Mouse (Mus musculus) adipocyte (in vitro differentiated cells): ENCODE results near the gene 1700023F06Rik.

ENCODE experiments used
- DNase-seq: peaks from one replicate; pipeline ENCODE4 v3.0.0-alpha.2; 2016; ENCODE audit warnings: low spot score

The 1700023F06Rik gene

DNA sequence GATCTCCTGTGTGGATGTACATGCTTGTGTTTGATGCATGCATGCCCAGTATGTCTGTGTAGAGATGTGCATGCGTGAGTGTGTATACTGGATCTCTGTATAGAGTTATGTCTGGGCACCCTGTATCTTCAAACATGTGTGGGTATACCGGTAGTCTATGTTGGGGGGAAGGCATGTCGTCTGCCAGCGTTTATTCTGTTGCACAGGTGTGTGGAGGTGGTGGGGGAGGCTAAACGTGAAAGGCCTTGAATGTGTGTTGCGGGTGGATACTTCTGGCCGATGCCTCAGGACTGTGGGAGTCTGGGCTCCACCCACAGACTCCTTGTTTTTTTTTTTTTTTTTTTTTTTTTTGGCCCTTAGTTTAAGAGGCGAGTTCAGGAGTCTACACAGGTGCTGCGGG, 27.0 kb downstream of the 1700023F06Rik start:
- DNase-seq, result no peak

DNA sequence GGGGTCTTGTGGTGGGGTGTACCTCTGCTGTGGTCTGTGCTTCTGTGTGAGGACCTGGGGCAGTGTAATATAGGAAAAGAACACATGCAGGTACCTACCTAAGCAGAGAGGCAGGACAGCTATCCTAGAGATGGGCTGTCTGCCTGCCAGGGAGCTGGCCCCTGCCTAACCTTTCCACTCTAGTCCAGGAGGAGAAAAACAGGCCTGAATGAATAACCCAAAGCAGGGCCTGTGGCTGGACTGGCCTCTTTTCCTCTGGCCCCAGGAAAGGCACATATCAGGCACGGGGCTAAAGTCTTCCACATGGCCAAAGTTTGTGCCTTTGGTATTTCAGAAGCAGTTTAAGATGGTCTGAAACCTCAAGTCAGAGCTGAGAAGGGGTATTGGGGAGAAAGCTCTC, 27.9 kb downstream of the 1700023F06Rik start:
- DNase-seq, result no peak

GRCm38 (mm10) chr11:103178748-103179147, 29.6 kb downstream of the 1700023F06Rik start:
- no peak for DNase-seq

GRCm38 (mm10) chr11:103177815-103178485, 30.4 kb downstream of the 1700023F06Rik start:
- DNase-seq, result no peak

DNA sequence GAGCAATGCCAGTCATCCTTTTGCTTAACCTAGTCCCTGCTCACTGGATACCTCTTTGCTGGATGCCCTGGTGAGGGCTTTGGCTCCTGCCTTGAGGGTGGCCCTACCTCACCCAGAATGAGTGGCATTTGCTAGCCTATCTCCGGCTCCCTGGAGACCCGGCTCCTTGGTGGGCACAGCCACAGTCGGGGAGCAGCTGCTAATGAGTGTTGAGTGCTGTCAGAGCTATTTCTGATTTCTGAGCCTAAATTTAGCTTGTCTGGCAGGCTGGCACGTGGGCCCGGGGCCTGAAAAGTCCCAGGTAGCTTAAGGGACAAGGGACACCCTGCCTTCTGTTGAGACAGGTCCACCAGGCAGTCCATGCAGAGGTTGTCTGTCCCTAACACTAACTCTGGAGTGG, 31.1 kb downstream of the 1700023F06Rik start:
- no peak for DNase-seq

GRCm38 (mm10) chr11:103176510-103176909, 31.8 kb downstream of the 1700023F06Rik start:
- no peak for DNase-seq

DNA sequence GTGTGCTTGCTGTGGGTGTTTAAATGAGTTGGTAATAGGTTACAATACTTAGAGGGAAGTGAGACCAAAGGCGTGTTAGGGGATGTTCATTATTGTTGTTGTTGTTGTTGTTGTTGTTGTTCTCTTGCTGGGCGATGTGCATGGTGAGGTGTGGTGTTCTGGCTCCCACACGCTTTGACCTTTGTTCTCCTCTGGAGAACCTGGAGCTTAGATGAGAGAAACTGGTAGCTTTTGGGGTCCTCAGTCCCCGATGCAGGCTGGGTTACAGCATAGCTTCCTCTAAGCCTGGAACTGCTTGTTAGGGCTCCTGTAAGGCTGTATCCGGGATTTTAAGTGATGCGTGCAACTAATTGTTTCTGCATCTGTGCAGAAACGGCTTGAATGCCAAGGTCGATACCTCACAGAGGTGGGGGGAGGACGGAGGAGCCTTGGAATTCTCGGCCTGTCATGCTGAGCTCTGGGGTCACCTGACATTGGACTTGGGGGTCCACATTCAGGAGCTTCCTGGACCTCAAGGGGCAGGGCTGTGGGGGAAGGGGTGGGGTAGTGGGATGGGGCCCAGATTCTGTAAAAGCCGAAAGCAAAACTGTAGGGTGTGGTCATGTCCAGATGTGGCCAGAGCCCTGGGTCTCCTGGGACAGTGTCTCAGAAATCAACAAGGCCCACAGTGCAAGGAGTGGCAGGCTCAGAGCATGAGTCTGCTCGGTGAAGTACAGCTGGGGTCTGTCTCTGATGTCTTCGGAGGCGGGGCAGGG, 32.5 kb downstream of the 1700023F06Rik start:
- no peak for DNase-seq

DNA sequence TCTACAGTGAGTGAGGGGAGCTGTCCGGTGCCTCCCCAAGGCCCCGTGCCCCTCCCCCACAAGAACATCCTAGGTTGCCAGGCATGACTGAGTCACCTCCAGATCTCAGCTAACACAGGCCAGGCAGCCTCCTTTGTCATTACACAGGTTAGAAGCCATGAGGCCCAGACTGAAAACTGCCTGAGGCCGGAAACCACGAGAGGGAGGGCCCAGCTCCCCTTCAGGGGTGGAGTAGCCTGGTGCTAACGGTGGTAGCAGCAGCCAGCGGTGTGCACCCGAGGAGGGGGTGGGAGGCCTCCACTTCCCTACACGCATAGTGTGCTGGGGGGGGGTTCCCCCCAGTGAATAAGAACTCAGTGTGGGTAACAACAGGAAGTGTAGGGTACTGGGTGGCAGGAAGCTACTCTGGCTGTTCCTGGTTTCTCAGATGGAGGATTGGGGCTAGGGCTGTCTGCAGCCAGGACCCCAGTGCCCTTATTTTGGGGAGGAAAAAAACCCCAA, 33.4 kb downstream of the 1700023F06Rik start:
- DNase-seq, result no peak

- peak; percentile 25 for DNase-seq
Measured at GRCm38 (mm10) chr11:103174411-103174832, 33.9 kb downstream of the 1700023F06Rik start.

GRCm38 (mm10) chr11:103173771-103174344, 34.5 kb downstream of the 1700023F06Rik start:
- peak; percentile 52 for DNase-seq

DNA sequence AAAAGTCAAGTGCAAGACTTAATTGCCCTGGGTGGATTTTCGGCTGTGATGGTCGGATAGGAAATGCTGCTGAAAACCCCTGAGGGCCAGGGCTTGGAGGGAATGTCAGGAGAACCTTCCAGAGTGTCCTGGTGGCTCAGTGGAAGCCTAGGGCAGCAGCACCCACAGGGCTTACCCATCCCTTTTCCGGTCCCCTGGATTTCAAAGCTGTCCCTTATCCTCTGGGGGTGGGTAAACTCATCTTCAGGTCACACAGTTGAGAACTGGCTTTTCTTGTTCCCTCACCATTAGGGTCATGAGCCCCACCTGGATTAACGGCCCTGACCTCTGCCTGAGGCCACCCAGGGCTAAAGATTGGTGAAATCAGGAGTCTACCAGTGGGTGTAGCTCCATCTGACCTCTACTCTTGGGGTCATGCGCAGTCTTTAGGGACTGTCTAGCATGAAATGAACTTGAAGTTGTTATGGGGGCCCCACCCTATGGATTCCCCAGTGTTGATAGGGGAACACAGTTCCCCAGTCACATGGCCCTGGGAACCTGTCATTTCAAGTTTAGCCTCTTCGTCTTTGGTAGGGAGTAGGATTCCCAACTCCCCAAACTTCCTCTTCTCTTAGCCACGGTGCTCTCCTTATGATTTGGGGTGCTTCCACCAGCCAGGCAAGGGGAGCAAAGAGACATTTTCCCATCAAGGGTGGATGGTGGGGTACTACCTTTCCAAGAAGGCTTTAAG, 35.2 kb downstream of the 1700023F06Rik start:
- DNase-seq, result no peak

GRCm38 (mm10) chr11:103172392-103173040, 35.8 kb downstream of the 1700023F06Rik start:
- DNase-seq, result no peak

GRCm38 (mm10) chr11:103171703-103172391, 36.5 kb downstream of the 1700023F06Rik start:
- no peak for DNase-seq

GRCm38 (mm10) chr11:103171286-103171620, 37.1 kb downstream of the 1700023F06Rik start:
- DNase-seq, result no peak

DNA sequence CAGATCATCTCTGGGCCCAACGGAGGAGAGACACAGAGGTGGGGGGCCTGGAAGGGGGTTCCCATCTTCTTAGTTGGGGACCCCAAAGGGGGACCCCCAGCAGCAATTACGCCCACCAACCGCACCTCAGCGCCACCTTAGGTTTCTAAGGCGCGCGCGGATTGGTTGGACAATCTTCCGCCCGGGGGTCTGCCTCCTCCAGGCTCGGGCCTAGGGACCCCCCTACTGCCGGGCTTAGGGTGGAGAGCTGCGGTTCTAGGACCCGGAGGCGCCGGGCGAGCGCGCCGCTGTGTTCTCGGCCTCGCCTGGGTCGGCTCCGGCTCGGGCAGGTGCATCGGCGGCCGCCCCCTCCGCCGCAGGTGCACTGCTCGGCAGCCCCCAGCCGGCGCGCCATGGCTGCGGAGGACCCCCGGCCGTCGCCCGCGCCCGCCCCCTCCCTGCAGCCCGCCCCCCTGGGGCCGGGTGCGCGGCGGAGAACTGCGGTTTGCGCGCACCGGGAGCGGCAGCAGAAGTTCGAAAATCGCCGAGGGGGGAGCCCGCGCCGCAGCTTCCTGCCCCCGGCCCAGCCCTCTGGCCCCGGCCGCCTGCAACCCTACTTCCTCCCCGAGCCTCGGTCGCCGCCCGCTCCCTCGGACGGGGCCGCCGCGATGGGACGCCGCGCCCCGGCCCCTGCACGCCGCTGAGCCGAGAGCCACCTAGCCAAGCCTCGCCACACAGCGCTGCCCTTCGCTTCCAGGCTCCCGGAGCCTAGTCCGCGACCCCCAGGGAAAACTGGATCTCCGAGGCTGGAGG, 37.7 kb downstream of the 1700023F06Rik start, which contains the start of gene Fmnl1:
Gene Fmnl1, plus strand, starts transcription at position 614 of the 792 bp plus-strand sequence.
- no peak for DNase-seq

DNA sequence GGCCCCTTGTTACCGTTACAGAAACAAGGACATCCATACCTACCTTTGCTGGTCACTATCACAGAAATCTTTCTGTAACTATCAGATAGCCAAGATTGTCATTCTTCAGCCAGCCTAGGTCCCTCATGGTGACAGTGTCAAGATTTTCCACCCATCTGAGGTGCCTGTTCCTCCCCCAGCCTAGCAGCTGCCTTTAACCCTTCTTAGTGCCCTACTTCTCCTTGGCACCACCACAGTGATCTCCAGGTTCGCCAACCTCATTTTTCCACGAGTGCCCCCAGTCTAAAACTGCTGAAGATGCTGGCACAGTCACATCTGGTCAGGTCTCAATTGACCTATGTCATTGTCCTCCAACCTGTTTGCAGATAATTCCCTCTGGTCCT, 38.3 kb downstream of the 1700023F06Rik start:
- no peak for DNase-seq

DNA sequence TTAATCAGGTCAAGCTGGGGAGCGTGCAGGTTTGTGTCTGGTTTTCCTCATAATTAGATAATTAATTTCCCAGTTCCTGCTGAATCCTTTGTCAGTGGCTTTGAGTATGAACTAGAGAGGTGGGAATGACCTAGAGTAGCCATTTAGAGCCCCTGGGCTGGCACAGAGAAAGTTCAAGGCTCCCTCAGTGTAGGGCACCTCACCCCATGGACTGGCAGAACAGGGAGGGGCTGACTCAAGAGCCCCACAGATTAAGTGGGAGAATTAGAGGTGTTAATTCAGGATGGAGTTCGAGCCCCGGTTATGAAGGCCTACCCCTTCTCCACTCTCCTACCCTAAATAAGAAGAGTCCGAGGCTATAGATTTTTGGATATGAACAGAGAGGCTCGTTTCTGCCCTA, 38.7 kb downstream of the 1700023F06Rik start:
- no peak for DNase-seq

GRCm38 (mm10) chr11:103168690-103169390, 39.5 kb downstream of the 1700023F06Rik start:
- DNase-seq, result peak; percentile 80

- DNase-seq, result no peak
Measured at GRCm38 (mm10) chr11:103164391-103164790, 44.0 kb downstream of the 1700023F06Rik start.

DNA sequence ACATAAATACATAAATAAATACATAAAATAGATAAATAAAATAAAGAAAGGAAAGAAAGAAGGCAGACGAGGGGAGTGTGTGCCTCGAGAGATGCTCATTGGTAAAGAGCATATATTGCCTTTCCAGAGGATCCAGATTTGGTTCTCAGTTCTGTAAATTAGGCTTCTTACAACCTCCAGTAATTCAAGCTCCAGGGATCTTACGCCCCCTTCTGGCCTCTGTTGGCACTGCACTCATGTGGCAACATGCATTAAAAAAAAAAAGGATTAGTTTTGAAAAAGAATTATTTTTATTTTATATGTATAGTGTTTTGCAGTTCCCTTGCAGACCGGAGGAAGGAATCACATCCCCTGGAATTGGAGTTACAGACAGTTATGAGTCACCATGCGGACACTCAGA, 46.2 kb downstream of the 1700023F06Rik start:
- DNase-seq, result peak; percentile 42
